Mouse (Mus musculus) thymus, adult 2 months (tissue): ENCODE data around the gene Mtr.
"Not testable (repeated sequence)": the region's sequence is repeated elsewhere in the genome, so short reads cannot be mapped to it uniquely, and the experiment has no call there.

Experiments used
- CTCF ChIP-seq: fragments of 200-500 bp; IDR thresholded peaks from 2 replicates; pipeline ENCODE4 v1.5.1; 2012; ENCODE audit warnings: mild to moderate bottlenecking, control low read depth, low read length, moderate library complexity, borderline replicate concordance; ENCODE audit not compliant: control insufficient read depth, poor library complexity, insufficient read depth; ENCODE audit errors: extremely low read depth
- POLR2A ChIP-seq: fragments of 200-500 bp; IDR thresholded peaks from 2 replicates; pipeline ENCODE4 v1.6.1; 2012; ENCODE audit warnings: mild to moderate bottlenecking, low read length, control low read depth, moderate library complexity; ENCODE audit not compliant: control insufficient read depth, poor library complexity, insufficient read depth; ENCODE audit errors: extremely low read depth

GRCm38 (mm10) chr13:12136461-12136860 is 121.5 kb downstream of the Mtr start:
- TF ChIP-seq CTCF, POLR2A: not testable (repeated sequence)
